Mouse (Mus musculus): ENCODE measurements around the gene C5ar1.

DNA sequence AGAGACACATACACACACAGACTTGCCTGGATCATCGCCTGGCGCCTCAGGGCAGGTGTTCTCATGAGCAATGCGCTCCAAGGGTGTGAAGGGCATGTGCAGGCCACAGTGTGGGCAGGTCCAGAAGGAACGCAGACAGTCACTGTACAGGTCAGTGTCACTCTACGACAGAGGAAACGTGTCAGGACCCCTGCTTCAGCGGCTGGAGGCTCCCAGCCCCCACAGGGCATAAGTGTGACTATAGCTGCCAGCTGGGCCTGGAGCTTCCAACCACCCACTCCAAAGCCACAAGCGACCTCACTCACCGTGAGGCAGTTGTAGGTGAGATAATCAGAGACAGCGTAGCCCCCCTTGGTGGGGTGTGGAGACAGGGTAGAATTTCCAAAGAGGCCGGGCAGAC lies 60.8 kb downstream of the C5ar1 start:
- TF ChIP-seq CTCF (IDR thresholded peaks at IDR 0.05; ENCODE audit: control insufficient read depth, insufficient read depth, insufficient replicate concordance, low read depth, low read length) (no peak), POLR2A (IDR thresholded peaks at IDR 0.05; ENCODE audit: control insufficient read depth, low read depth, low read length) (no peak)

Measured in testis, adult 2 months (tissue).